Mouse (Mus musculus): ENCODE data around the gene Pifo.
"Not testable (repeated sequence)": the region's sequence is repeated elsewhere in the genome, so short reads cannot be mapped to it uniquely, and the experiment has no call there.

Pifo gene

DNA sequence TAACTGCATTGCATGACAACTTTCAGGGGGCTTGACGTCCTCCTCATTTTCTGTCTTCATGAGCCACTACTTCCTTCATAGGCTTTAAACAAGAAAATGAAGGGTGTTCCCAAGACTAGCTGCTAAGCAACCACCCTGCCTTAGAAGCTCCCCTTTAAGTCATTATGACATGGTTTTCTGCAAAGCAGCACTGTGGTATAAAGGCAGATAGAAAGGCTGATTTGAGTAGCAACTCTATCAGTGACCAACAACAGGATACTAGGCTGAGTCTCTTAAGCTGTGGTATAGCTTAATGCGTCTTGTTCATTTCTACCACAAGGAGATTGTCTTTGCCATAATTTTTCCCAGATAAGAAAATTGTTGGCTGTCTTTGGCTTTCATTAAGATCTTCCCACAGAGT, at the start of gene Pifo:
Pifo (minus strand) TSS at position 101 of the 400 bp plus-strand sequence.
- no peak for DNase-seq (ENCODE audit: low read depth, low spot score)

DNA sequence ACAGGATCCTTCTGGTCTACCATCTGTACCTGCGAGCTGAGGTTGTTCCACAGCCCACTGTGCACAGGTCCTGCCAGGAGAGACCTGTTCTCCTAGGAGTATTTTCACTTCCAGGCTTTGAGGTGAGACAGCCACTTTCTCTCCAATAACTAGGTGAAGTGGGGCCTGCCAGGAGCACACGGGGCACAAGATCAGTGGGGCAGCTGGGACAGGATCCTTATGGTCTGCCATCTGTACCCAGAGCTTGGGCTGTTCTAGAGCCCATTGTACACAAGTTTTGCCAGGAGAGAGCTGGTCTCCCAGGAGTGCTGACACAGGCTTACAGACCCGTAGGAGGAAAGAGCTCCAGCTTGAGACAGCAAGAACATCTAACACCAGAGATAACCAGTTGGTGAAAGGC, 43.5 kb upstream of the Pifo start:
- DNase-seq (ENCODE audit: low read depth, low spot score): no peak

GRCm38 (mm10) chr3:106051896-106052295, 37.5 kb upstream of the Pifo start:
- no peak for DNase-seq (ENCODE audit: low read depth, low spot score)

- no peak for DNase-seq (ENCODE audit: low read depth, low spot score)
Measured at GRCm38 (mm10) chr3:106040306-106040705, 25.9 kb upstream of the Pifo start.

GRCm38 (mm10) chr3:106032781-106033180, 18.3 kb upstream of the Pifo start, which contains the start of gene Chil5:
Chil5 (minus strand) TSS chr3:106032814.
- no peak for DNase-seq (ENCODE audit: low read depth, low spot score)

- no peak for DNase-seq (ENCODE audit: low read depth, low spot score)
Measured at GRCm38 (mm10) chr3:106024135-106024534, 9.7 kb upstream of the Pifo start.

DNA sequence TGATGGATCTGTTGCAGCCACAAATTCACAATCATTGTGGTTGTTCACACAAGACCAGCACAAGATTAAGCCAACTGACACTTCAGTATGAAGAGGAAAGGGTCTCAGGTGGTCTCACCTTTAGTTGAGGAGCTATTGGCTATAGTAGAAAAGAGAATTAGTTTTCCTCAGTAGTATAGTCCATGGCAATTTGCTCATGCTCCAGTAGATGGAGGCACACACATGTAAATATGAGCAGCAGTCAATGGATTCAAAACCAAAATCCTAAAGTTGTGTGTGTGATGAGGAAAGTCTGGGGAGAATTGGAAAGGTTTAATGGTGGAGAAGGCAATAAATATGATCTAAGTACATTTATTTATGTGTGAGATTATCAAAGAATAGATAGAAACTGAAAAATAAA, 7.4 kb upstream of the Pifo start:
- no peak for DNase-seq (ENCODE audit: low read depth, low spot score)

DNA sequence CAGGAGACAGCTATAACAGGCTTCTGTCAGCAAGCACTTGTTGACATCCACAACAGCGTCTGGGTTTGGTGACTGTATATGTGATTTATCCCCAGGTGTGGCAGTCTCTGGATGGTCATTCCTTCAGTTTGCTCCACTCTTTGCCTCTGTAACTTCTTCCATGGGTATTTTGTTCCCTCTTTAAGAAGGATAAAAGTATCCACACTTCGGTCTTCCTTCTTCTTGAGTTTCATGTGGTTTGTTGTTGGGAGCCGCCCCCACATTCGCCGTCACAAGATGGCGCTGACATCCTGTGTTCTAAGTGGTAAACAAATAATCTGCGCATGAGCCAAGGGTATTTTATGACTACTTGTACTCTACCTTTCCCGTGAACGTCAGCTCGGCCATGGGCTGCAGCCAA, 11.1 kb downstream of the Pifo start:
- not testable (repeated sequence) for DNase-seq (ENCODE audit: low read depth, low spot score)

GRCm38 (mm10) chr3:106001416-106002370, 12.8 kb downstream of the Pifo start:
- peak; percentile 89 for DNase-seq (ENCODE audit: low read depth, low spot score)

DNA sequence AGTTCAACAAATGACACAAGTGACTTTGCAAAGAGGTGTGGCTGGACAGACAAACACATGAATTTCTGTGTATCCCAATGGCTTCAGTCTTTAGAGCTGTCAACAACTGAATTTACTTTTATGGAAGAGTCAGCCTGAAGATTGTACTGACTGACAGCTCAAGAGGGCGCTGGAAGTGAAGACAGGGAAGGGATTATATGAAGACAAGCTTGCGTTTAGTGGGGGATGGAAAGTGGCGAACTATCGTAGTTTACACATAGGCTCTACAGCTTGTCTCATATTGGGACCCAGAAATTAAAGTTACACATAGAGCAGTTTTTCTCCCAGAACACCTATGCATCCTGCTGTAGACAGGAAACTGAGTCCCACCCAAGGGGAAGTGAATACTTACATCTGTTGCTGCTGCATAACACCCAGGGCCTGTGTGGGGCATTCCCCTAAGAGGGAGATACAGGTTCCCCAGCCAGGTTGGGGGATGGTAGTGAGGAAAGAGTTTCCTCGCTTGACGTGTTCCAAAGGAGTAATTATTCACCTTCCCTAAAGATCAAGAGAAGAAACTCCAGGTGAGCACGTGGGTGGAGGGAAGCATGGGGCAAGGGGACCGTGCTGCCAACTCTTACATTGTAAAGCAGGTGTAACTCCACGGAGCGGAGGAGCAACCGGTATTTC, 13.6 kb downstream of the Pifo start:
- no peak for DNase-seq (ENCODE audit: low read depth, low spot score)

DNA sequence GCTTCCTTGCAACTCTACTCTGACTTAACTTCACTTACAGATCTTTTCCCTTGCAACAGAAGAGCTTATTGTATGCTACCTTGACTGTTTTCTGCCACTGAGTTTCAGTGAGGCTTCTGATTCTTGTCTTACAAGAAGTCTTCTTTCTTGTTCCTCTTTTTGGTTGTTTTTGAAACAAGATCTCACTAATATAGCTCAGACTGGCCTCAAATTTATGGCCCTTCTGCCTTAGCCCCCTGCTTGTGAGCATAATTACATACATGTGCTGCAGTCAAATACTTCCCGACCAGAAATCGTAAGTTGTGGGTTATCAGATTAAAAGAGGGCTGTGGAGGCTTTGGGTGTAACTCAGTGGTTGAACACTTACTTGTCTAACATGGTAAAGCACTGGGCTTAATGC, 19.7 kb downstream of the Pifo start:
- DNase-seq (ENCODE audit: low read depth, low spot score): no peak

DNA sequence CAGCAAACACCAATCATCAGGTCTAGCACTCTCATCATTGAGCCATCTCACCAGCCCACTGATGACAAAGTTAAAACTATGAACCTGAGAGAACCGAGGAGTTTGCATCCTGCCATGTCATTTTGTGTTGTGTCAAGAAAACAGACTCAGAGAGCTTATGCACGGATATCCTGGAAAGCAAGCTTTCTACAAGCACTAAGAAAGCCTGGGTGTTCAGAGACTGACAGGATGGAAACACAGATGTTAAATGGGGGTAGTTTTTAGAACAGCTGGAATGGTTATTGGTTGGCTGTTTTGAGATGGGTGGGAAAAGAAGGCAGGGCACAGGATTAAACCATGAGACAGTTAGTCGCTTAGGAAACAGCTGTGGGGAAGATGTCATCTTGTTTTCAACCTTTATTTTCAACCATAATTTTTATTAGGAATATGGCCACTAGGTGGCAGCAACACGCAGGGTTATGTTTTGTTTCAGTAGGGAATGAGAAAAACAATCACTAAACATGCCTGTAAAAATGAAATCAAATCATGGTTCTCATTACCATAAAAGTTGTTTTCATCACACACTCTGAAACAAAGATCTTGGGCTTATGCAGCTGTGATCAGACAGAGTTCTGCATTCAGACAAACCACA, 22.7 kb downstream of the Pifo start:
- DNase-seq (ENCODE audit: low read depth, low spot score): peak; percentile 64

DNA sequence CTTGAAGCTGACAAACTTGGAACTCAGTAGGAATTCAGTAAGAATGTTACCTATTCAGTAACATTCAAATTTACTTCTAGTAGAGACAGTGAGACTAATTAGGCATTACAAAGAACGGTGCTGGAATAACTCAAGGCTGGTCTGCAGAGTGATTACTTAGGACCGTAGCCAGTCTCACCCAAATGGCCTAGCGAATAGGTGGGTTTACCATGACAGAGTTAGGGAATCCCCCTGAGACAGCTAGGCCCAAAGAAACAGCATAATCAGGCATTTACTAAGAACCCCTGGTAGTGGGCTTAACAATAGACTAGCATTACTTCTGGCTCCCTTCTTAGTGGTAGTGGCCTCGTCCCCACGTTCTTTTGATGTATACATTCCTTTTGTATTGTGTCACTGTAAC, 24.8 kb downstream of the Pifo start:
- not testable (repeated sequence) for DNase-seq (ENCODE audit: low read depth, low spot score)

- no peak for DNase-seq (ENCODE audit: low read depth, low spot score)
Measured at GRCm38 (mm10) chr3:105974174-105974573, 40.3 kb downstream of the Pifo start.

- no peak for DNase-seq (ENCODE audit: low read depth, low spot score)
Measured at GRCm38 (mm10) chr3:105973411-105973810, 41.0 kb downstream of the Pifo start, which contains the start of gene Ovgp1. Ovgp1 (plus strand) TSS chr3:105973711.

- DNase-seq (ENCODE audit: low read depth, low spot score): no peak
Measured at GRCm38 (mm10) chr3:105971831-105972446, 42.5 kb downstream of the Pifo start.

- no peak for DNase-seq (ENCODE audit: low read depth, low spot score)
Measured at GRCm38 (mm10) chr3:105960700-105961099, 53.7 kb downstream of the Pifo start.

DNA sequence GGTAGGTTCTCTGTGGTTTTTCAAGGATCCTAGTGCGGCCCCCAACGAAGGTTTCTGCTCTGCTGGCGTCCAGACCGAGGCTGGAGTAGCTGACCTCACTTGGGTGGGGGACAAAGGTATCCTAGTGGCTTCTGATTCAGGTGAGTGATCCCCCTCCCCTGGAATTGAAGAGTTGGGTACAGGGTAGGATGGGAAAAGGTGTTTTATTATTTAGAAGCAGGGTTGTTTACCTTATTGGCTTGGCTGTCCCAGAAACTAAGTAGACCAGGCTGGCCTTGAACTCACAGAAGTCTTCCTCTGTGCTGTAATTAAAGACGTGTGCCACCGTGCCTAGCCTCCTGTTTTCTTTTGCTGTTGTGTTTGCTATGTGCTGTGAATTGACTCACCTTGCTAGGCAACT, 54.4 kb downstream of the Pifo start, which contains the start of gene Atp5f1:
Atp5f1 (minus strand) TSS at position 101 of the 400 bp plus-strand sequence.
- no peak for DNase-seq (ENCODE audit: low read depth, low spot score)

DNA sequence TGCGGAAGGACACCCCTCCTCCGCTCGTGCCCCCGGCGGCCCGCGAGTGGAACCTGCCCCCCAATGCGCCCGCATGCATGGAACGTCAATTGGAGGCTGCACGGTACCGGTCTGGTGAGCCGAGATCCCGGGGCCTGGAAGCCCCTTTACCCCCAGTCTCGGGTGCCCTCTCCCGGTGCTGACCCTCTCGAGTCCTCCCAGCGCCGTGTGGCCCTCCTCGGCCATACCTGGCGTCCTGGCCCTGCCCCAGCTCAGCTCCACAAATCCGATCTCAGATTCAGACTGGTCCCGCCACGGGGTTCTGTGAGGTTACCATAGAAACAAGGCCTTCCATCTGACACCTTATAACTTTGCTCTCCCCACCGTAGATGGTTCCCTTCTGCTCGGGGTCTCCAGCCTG, 54.9 kb downstream of the Pifo start:
- DNase-seq (ENCODE audit: low read depth, low spot score): peak; percentile 35

GRCm38 (mm10) chr3:105958974-105959580, 55.4 kb downstream of the Pifo start, which contains the start of gene Wdr77:
Wdr77 (plus strand) TSS chr3:105959369.
- DNase-seq (ENCODE audit: low read depth, low spot score): peak; percentile 100

- no peak for DNase-seq (ENCODE audit: low read depth, low spot score)
Measured at GRCm38 (mm10) chr3:105958204-105958603, 56.2 kb downstream of the Pifo start.
